Mouse (Mus musculus) cortical plate, adult 2 months (tissue): ENCODE results near the gene Ldb2.

ENCODE experiments used
- CTCF ChIP-seq: fragments of 200-500 bp; IDR thresholded peaks from 2 replicates; pipeline ENCODE4 v1.5.1; 2011; ENCODE audit warnings: mild to moderate bottlenecking, control low read depth, low read length; ENCODE audit not compliant: insufficient read depth; ENCODE audit errors: extremely low read depth
- POLR2A ChIP-seq: fragments of 200-500 bp; IDR thresholded peaks from 2 replicates; pipeline ENCODE4 v1.6.1; 2011; ENCODE audit warnings: mild to moderate bottlenecking, low read length, control low read depth; ENCODE audit not compliant: insufficient read depth; ENCODE audit errors: extremely low read depth

DNA sequence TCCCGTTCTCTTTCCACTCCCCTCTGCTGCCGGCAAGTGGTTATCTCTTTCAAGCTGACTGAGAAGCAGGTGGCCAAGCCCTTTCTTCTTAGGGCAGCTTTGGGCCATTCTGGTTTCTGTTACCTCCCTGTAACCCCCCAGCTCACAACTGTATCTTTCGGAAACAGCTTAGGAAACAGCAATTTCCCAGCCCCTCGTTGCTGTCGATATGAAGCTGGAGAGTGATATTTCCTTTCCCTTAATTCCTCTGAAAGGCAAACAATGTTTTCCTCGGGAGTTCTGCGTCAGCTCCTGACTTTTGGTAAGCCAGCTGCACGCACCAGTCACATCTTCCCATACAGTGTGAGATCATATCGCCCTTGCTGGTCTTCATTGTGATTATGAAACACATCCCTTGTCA is 305.3 kb downstream of the Ldb2 start:
- TF ChIP-seq CTCF (no peak), POLR2A (no peak)
